Mouse (Mus musculus) E14TG2a.4 (cell line): ENCODE results near the gene Gal3st1.

Source experiments
- H3K27me3 ChIP-seq: 2 replicates; pipeline ENCODE4 v1.6.1; 2014; ENCODE audit warnings: low read length, control low read depth; ENCODE audit not compliant: insufficient read depth
- H3K36me3 ChIP-seq: 2 replicates; pipeline ENCODE4 v1.6.1; 2014; ENCODE audit warnings: low read length, control low read depth; ENCODE audit not compliant: insufficient read depth
- H3K4me1 ChIP-seq: replicated peaks from 2 replicates; pipeline ENCODE4 v1.6.1; 2014; ENCODE audit warnings: low read depth, low read length, control low read depth
- H3K4me3 ChIP-seq: replicated peaks from 2 replicates; pipeline ENCODE4 v1.5.1; 2014; ENCODE audit warnings: mild to moderate bottlenecking, low read length
- H3K9me3 ChIP-seq: 2 replicates; pipeline ENCODE4 v1.6.1; 2014; ENCODE audit warnings: low read length, control low read depth
- CTCF ChIP-seq: conservative IDR thresholded peaks from 2 replicates; pipeline ENCODE4 v1.5.1; 2014; ENCODE audit warnings: low read length
- NANOG ChIP-seq: IDR thresholded peaks from 2 replicates; pipeline ENCODE4 v1.6.1; 2014; ENCODE audit warnings: borderline replicate concordance, low read length, mixed read lengths
- POU5F1 ChIP-seq: IDR thresholded peaks from 2 replicates; pipeline ENCODE4 v1.6.1; 2014; ENCODE audit warnings: low read length, borderline replicate concordance

Gal3st1 gene

DNA sequence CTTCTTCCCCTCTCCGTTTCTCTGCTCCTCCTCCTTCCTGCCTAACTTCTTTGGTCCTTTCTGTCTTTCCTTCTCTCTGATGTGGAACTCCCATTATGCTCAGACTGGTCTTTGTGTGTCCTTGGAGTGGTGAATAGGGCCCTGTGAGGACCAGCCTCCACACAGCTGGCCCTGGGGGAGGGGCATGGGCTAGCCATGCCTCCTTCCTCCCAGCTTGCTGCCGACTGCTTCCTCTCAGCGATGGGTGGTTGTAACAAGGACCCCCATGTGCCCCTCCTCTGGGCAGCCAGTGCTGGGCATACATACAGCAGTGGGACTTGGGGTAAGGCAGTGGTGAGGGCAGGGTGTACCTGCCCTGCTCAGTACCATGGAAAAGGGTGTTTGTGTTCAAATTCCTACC, 9.1 kb upstream of the Gal3st1 start:
- Histone ChIP-seq H3K27me3 (no peaks in the 10 kb centered on the region), H3K36me3 (peaks cover 100% of the 10 kb centered on the region), H3K4me1 (peaks cover 33% of the 10 kb centered on the region), H3K4me3 (no peak overlapping the region), H3K9me3 (no peaks in the 10 kb centered on the region)
- TF ChIP-seq POU5F1 (no peak), NANOG (no peak), CTCF (no peak)

DNA sequence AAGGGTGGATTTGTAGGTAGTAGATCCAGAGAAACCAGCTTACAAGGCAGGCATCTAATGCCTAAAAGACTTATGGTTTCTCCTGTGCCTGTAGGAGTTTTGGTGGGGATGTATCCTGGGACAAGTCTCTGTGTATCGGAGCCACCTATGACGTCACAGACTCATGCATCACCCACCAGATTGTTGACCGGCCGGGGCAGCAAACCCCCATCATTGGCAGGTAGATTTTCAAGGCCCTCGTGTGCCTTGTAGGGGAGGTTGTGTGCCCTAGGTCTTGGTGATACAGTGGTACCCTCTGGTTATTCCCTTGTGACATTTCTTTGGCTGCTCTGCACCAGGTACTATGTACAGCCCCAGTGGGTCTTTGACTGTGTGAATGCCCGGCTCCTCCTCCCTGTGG, 6.8 kb upstream of the Gal3st1 start, which contains the start of gene 4930556J24Rik:
4930556J24Rik (minus strand) TSS at position 101 of the 400 bp plus-strand sequence.
- Histone ChIP-seq H3K27me3 (no peaks in the 10 kb centered on the region), H3K9me3 (no peaks in the 10 kb centered on the region), H3K4me3 (no peak within 1 kb of the TSS), H3K4me1 (peaks cover 27% of the 10 kb centered on the region), H3K36me3 (peaks cover 100% of the 10 kb centered on the region)
- TF ChIP-seq CTCF (no peak), NANOG (no peak), POU5F1 (no peak)

GRCm38 (mm10) chr11:3978421-3978820, 5.0 kb upstream of the Gal3st1 start:
- 0 out of 2 replicates have a peak, but pooled peaks cover 9% of the 10 kb centered on the region for H3K27me3 ChIP-seq
- H3K36me3 ChIP-seq = peaks cover 91% of the 10 kb centered on the region
- H3K4me3 ChIP-seq = no peak overlapping the region
- H3K9me3 ChIP-seq = no peaks in the 10 kb centered on the region
- H3K4me1 ChIP-seq = peaks cover 36% of the 10 kb centered on the region
- TF ChIP-seq CTCF (no peak), NANOG (no peak), POU5F1 (no peak)

DNA sequence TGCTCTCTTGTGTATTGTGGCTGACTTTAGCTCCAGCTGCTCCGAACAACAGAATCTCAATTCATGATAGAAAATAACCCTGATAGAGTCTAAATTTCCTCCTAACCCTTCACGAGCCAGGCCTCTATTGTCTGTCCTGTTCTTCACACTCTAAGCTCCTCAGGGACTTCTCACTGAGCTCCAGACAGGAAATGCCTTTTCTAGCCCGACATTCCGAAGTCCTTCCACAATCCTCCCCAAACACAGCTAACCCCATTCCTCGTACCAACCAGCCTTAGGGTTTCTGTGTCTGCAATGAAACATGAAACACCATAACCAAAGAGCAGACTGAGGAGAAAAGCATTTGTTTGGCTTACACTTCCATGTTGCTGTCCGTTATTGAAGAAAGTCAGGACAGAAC, 1.9 kb upstream of the Gal3st1 start:
- H3K9me3 ChIP-seq = no peaks in the 10 kb centered on the region
- H3K27me3 ChIP-seq = peaks cover 15% of the 10 kb centered on the region
- TF ChIP-seq CTCF (no peak), POU5F1 (no peak), NANOG (no peak)
- peaks cover 40% of the 10 kb centered on the region for H3K4me1 ChIP-seq
- H3K36me3 ChIP-seq = peaks cover 60% of the 10 kb centered on the region
- H3K4me3 ChIP-seq = no peak overlapping the region

GRCm38 (mm10) chr11:3982275-3983209, 894 bp upstream of the Gal3st1 start:
- H3K4me1 ChIP-seq = peaks cover 40% of the 10 kb centered on the region
- TF ChIP-seq CTCF (no peak), POU5F1 (no peak), NANOG (no peak)
- H3K36me3 ChIP-seq = peaks cover 50% of the 10 kb centered on the region
- no peaks in the 10 kb centered on the region for H3K9me3 ChIP-seq
- H3K4me3 ChIP-seq = peak overlapping the region; percentile 77; the same call in 1 of the 2 replicates
- H3K27me3 ChIP-seq = peaks cover 18% of the 10 kb centered on the region

DNA sequence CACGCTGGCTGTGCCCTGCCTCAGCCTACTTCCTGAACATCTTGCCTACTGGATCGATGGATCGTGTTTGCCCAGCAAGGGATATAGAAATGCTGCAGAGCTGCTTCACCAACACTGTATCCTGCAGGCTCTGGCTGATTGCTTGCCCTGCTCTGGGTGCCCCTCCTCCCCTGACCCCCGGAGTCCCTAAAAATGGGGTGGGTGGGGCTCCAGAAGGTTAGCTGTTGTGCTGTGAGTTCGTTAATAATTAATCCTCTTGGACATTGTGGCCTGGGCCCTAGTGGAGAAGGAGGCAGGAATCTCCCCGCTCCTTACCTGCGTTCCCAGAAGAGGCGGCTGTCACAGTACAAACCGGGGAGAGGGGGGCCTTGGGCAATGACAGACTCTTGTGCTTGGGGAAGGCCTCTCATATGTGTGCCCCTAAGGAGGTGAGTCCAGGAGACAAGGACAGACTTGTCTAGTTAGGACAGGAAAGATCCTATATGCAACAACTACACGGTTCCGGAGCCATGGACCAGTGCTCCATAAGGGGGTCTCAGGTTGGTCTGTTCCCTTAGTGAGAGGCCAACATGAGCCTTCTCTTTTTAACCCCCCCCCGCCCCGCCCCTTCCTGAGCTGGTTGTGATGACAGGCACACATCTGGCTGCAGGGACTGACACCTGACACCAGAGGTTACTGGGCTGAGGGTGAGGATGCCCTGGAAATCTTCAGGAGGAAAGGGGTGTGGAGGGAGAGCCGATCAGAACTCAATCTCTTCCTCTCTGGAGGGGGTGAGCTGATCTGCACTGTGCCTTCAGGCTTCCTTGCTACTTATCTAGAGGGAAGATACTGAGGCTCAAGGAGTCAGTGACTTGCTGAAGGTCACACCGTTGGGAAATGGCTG, 668 bp downstream of the Gal3st1 start:
- Histone ChIP-seq H3K27me3 (peaks cover 18% of the 10 kb centered on the region), H3K4me3 (peak overlapping the region; percentile 77), H3K9me3 (no peaks in the 10 kb centered on the region), H3K4me1 (peaks cover 40% of the 10 kb centered on the region), H3K36me3 (peaks cover 35% of the 10 kb centered on the region)
- TF ChIP-seq POU5F1 (no peak), CTCF (no peak), NANOG (no peak)

- no peak overlapping the region for H3K4me3 ChIP-seq
- TF ChIP-seq POU5F1 = no peak
- no peak for TF ChIP-seq NANOG
- TF ChIP-seq CTCF = no peak
- no peaks in the 10 kb centered on the region for H3K36me3 ChIP-seq
- H3K4me1 ChIP-seq = peaks cover 28% of the 10 kb centered on the region
- H3K27me3 ChIP-seq = peaks cover 27% of the 10 kb centered on the region
- H3K9me3 ChIP-seq = no peaks in the 10 kb centered on the region
Measured at GRCm38 (mm10) chr11:3989748-3990147, 6.3 kb downstream of the Gal3st1 start.

GRCm38 (mm10) chr11:3993132-3993531, 9.7 kb downstream of the Gal3st1 start:
- Histone ChIP-seq H3K4me1 (peaks cover 26% of the 10 kb centered on the region), H3K9me3 (no peaks in the 10 kb centered on the region), H3K27me3 (peaks cover 52% of the 10 kb centered on the region), H3K4me3 (no peak overlapping the region), H3K36me3 (no peaks in the 10 kb centered on the region)
- TF ChIP-seq CTCF = no peak
- no peak for TF ChIP-seq POU5F1
- no peak for TF ChIP-seq NANOG
